Mouse (Mus musculus) ovary, postnatal 14 days (tissue): ENCODE results near the gene Alg12.
"Not testable (repeated sequence)": the region's sequence is repeated elsewhere in the genome, so short reads cannot be mapped to it uniquely, and the experiment has no call there.

Source experiments
- DNase-seq: peaks from one replicate; pipeline ENCODE4 v3.0.0; 2022; ENCODE audit warnings: low spot score

Gene Alg12

GRCm38 (mm10) chr15:88774630-88775029 lies 44.5 kb downstream of the Alg12 start:
- not testable (repeated sequence) for DNase-seq

GRCm38 (mm10) chr15:88768537-88768936 lies 50.6 kb downstream of the Alg12 start:
- no peak for DNase-seq

GRCm38 (mm10) chr15:88766139-88766538 lies 53.0 kb downstream of the Alg12 start:
- not testable (repeated sequence) for DNase-seq

- DNase-seq, result no peak
Measured at GRCm38 (mm10) chr15:88761551-88761950, 57.6 kb downstream of the Alg12 start.

GRCm38 (mm10) chr15:88758061-88758460 lies 61.1 kb downstream of the Alg12 start:
- no peak for DNase-seq

GRCm38 (mm10) chr15:88755761-88756160 lies 63.4 kb downstream of the Alg12 start:
- no peak for DNase-seq
